Mouse (Mus musculus) gonadal fat pad, adult 2 months (tissue): ENCODE data around the gene Trio. TPM values are rescaled to one million over a fixed set of nuclear protein-coding genes. Genes with fewer than 3 reads are reported as not detected.
A peak's percentile ranks its signal among the peaks of the same experiment; 100 is the strongest.
"Not testable (repeated sequence)": the region's sequence is repeated elsewhere in the genome, so short reads cannot be mapped to it uniquely, and the experiment has no call there.

Experiments
- DNase-seq: peaks from one replicate; pipeline ENCODE4 v3.0.0-alpha.2; 2012; ENCODE audit warnings: low read depth
- polyA plus RNA-seq: library from polyadenylated mRNA; depleted of rRNA; stranded (reverse); fragments of >200 nt; gene quantifications from 2 replicates; pipeline ENCODE4 v1.2.3, GENCODE M21; 2012

Gene Trio
- polyA plus RNA-seq, 1 experiment, result 50.8 TPM

DNA sequence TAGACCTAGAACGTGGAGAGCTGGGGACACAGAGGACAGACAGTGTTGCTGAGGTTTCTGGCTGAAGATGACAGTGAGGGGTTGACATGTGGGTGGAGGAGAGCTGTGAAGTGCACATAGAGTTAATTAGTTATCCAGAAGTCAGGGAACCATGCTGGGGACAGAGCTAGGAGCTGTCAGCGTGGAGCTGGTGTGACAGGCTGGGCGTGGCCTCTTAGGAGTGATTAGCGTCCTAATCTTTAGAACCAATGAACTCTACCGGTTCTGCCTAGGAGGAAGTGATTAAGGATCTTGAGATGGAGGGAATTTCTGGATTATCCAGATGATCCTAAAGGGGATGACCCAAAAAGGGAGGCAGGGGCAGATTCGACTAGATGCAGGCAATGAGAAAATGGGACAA lies 301.9 kb downstream of the Trio start:
- no peak for DNase-seq

DNA sequence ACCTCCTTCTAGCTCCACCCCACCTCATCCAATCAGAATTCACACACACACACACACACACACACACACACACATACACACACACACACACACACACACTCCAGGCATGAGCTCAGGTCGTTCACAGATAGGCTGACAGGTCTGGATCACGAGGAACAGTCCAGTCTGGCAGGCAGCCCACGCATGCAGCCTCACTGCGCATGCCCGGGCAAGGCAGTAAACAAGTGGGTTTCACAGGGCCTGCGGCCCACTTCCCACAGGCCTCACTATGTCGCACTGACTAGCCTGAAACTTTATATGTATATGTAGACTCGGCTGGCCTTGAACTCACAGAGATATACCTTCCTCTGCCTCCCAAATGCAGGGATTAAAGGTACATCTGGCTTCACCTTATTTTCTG lies 305.4 kb downstream of the Trio start:
- not testable (repeated sequence) for DNase-seq

DNA sequence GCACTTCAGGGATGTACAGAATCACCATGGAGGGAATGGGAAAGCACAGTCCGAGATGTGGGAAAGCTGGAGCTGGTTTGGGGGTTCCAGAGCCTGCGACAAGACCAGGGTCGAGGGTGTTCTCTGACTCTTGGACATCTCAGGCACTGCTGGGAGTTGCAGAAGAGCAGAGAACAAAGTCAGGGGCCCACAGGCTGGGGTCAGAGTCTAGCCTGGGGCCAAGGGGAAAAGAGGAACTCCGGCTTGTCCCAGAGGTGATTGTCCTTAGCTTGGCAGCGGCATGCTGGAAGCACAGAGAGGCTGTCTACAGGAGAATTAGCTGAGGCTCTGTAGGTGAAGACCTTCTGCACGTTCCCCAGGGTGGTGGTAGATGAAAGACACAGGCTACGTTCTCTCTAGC lies 307.0 kb downstream of the Trio start:
- no peak for DNase-seq

DNA sequence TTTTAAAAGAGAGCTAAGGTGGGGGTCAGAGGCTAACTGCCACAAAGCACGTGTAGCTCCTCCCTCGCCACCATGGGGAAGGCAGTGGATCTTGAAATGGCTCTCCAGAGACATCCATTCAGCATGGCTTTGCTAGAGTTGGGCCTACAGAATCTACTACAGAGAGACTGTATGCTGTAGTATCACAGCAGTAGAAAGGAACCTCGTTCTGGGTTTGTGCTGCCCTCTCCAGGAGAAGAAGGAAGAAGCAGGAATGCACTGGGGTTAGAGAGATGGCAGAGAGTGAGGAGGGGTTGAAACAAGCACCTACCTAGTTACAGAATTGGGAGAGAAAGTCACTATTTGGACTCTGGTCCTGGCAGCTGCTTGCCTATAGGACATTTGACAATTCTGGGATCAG lies 310.3 kb downstream of the Trio start:
- DNase-seq, result no peak

DNA sequence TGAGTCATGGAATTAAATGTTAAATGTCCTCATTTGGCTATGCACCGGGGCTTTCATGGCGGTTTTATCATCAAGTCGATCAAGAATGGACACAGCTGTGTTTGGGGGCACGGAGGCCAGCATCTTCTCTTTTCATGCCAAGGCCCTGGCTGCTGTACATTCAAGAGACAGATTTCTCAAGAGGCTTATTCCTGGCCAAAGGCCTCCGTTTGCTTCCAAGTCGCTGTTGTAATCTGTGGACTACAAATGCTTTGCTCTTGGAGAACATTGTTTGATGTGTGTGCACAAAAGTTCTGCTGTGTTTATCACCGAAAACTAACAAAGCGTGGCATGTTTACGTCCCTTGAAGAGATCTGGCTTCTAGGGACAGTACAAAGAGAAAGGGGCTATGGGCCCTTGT lies 314.9 kb downstream of the Trio start:
- DNase-seq, result peak; percentile 33

DNA sequence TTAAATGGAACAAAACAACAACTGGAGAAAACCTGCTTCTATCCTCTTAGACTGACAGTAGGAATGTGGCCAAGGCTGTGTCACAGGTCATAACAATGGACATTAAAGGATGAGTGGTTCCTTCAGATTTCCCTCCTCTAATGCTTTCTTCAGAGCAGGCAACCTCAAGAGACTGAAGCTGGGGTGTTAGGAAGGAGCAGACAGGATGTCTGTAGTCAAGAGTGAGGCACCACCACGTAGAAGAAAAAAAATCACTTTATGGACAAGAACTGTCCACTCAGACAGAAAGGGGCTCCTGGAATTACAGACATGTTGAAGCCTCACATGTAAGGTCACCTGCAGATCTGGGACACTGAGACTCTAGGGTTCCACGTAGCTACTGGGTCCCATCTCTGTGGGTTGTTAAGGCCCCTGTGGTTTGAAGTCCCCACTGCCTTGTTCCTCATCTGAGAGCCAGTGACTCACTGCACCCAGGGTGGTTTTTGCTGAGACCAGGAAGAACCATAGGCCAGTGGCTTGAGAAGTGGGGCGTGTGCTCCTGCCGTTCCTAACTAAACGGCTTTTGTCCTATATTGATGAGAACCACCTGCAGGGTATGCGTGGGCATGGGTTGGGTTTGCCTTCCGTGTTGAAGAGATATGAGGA lies 316.6 kb downstream of the Trio start:
- DNase-seq, result no peak

DNA sequence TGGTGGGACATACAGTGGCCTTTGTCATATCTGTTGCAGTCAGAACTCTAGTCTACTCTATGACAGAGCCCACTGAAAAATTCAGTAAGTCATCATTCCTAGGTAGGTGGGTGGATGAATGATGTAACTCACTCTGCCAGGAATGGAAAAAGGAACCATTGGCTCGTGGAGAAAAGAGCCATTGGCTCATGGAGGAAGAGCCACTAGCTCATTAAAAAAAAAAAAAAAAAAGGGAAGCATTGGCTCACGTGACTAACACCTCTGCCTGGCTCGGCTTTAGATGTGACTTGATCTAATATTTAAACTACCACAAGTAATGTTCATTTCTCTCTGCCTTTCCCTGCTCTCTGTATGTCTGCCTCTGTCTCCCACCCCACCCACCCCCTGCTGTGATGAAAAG lies 317.1 kb downstream of the Trio start:
- DNase-seq, result no peak

DNA sequence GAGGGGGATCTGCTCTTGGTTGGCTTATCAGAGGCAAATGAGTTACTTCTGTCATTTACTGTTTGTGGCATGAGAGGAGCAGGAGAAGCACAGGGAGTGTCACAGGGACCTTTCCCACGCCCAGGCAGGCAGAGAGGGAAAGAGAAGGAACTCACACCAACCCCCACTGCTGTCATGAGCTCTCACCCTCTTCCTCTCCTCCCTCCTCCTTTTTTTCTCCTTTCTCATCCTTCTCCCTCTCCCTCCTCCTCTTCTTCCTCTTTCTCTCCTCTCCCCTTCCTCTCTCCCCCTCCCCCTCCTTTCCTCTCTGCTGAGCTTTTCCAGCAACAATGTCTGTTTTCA lies 322.7 kb downstream of the Trio start:
- no peak for DNase-seq

DNA sequence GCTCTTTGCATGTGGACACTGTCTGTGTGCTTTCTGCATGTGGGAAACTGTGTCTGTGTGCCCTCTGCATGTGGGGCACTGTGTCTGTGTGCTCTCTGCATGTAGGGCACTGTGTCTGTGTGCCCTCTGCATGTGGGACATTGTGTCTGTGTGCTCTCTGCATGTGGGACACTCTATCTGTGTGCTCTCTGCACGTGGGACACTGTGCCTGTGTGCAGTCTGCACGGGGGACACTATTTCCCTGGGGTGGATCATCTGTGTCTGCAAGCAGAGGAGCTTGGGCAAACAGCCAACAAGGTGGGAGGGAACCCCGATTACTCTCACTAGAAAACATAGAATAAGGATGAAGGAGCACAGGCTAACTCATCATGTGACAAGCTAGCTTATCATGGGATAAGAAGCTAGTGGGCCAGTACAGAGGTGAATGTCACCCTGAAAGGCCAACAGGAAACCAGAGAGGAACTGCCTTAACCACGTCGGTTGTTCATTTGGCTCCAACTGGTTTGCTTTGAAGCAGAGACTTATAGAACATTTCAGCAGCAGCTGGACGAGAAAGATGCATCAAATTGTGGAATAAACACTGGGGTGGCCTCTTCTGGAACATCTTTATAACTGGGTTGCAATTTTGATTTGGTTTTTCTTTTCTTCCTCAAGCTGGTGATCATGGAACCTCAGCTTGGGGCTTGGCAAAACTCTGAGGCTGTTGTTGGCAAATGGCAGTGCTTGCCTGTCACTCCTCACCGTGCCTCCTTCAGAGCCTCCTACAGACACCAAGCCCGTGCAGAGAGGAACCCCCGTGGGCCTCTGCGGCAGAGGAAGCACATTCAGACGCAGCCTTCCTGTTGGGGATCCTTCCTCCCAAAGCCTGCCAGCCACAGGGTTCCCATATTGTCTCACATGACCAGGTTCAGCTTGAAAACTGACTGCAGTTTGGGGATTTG lies 323.3 kb downstream of the Trio start:
- no peak for DNase-seq

DNA sequence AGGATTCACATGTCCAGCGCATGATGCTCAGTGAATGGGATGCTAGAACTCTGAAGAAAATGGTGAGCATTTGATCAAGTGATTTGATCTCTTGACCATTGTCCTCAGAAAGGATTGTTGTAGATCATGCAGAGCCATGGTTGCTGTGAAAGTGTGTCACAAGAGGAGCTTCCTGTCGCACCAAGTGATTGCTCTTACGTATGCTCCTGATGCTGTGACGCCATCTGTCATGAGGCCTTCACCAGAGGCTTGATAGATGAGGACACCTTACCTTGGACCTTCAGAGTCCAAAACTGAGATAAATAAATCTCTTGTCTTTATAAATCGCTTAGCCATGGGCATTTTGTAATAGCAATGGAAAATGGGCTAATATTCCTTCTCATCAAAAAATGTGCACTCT lies 328.0 kb downstream of the Trio start:
- DNase-seq, result no peak

DNA sequence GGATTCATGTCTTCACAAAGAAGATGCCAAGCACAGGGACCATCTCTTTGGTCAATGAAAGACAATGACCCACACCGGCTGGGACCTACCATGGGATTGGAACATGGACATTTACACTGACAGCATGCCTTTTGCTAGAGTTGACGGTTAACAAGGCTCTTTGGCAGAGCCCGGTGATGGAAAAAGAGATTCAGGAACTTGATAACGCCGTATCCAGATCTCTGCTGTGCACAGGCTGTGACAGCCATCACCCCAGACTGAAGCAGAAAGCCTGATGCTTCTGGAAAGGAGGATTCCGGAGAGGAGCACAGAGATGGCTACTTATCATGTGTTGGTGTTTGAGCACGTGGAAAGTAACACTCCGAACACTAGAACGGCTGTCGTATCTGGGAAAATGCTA lies 332.4 kb downstream of the Trio start:
- DNase-seq, result no peak

DNA sequence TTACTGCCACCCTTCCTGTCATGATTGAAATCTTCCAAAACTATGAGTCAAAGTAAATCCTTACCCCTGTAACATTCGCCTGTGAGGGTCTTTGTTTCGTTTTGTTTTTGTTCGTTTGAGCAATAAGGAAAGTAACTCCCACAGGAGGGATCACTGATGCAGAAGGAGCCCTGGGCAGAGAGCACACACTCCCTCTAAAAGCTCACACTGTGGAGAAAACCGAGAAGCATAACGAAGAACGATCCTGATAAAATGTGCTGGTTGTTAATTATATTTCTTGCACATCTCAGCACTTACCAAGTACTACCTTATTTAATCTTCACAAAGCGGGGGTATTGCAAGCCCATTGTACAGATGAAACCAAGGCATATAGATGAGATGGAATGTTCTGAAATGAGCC lies 333.5 kb downstream of the Trio start:
- no peak for DNase-seq

DNA sequence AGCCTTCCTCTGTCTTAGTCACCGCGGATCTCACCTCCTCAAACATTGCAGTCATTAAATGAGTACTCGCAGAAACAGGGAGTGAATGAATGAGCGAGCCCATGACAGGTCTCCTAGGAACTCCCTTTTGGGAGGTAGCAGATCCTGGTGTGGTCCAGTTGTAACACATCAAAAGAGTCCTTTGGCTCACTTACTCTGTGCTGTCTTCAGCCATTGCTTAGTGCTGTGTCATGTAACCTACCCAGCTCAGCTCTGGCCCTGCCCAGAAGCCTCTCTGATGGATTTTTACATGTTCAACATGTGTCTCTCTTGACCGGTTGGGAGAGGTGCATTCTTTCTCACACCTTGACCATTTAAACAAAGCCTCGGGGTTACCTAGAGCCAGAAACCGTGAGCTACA lies 334.4 kb downstream of the Trio start:
- no peak for DNase-seq

DNA sequence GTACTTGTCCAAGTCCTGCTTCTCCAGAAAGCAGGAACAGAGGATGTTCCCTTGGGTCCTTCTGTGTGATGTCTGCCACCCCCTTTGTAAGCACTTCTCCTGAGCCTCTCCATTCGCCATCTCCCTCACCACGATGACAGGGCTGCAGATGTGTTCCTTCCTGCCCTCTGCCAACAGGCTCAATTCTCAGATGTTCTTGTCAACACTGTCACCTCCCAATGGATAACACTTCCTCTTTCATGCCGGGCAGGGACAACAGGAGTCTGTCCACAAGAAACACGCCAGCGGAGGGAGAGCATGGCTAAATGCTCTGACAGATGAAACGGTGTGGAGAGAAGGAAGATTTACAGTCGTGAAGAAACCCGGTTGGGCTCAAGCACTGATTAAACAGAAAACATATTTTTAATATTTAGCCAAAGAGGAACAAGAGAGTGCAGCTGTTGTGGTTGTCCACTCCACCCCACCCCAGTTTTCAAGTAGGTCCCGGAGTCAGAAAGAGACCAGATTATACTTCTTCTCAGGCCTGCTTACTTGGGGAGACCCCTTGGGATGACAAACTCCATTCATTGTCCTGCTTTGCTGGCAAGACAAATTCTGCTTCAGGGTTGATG lies 337.5 kb downstream of the Trio start:
- no peak for DNase-seq

DNA sequence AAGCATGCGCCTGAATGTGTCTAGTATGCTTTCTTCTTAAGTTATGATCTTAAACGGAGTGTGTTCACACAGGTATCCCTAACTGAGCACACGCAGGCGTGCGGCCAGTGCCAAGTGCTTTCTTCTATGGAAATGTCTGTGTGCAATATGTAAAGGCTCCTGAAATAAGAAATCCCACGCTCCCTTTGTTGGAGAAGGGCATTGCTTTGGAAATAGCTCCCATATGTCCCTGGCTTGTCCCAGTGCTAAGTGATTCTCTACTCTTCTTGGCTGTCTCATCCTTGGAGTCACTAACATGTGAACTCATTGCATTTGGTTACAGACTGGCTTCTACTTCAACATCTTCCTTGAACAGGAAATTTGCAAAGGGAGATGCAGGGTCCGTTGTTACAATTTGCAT lies 340.8 kb downstream of the Trio start:
- no peak for DNase-seq

DNA sequence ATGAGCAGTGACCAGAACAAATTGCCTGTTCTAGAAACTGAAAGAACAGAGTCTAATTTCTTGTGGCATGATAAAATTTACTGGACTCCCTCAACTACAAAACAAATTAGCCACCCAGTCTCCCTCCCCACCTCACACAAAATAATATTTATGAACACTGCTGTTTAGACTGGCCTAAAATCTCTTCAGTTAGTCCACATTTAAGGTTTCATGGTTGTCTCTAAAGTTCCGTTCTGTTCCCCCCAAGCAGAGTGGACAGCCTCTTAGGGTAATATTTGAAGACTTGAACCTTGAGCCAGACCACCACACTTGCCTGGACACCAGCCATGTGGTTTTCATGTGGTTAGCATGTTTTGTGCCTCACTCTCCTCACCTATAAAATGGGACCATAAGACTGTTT lies 342.4 kb downstream of the Trio start:
- no peak for DNase-seq

DNA sequence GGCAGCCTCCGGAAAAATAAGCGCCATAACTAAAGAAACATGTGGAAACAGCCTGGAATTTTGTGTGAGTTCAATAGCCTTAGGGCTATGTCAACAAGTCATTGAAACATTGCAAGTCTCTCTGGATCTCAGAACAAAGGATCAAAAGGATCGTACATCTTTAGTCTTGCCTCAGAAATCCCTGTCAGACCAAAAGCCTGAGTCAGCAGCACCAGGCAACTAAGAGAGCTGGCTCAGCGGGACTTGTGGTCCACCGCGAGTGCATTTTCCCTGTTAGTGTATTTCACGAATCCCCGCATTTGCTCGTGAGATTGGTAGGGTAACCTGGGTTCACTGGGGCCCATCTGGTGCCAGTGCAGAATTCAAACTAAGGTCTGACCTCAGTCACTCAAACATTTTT lies 343.0 kb downstream of the Trio start:
- DNase-seq, result peak; percentile 70

DNA sequence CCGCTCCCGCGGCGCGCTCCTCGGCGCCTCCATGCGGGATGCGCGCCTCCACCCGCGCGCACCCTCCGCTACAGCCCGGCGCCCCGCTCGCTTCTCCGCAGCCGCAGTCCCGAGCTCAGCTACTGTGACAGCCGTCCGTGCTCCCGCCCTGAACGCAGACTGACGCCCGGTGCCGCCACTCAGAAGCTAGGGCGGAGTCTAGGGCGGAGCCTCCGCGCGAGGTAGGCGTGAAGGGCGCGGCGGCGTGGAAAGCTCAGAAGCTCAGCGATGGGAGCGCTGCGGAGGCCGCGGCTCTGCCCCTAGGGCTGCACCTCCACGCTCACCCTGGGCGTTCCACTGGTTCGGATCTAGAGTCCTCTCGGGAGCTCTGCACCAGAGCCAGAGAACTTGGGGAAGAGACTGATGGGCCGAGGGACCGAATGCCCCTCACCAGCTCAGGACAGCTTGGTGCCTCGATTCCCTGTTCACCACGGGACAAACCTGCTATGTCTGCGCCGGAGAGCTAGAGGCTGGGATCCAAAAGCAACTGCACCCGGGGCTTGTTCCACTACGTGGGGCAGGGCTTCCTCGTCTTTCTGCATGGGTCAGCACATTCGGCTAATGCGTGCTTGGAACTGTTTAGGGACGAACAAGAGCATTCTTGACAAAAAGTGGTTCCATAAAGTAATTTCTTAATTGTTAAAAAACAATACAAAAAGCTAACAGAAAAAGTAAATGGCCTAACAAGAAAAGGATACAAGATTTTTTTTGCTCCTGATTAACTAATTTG lies 344.0 kb downstream of the Trio start, which contains the start of gene Otulinl:
Otulinl (minus strand) TSS at position 161 of the 769 bp plus-strand sequence.
- DNase-seq, result no peak

DNA sequence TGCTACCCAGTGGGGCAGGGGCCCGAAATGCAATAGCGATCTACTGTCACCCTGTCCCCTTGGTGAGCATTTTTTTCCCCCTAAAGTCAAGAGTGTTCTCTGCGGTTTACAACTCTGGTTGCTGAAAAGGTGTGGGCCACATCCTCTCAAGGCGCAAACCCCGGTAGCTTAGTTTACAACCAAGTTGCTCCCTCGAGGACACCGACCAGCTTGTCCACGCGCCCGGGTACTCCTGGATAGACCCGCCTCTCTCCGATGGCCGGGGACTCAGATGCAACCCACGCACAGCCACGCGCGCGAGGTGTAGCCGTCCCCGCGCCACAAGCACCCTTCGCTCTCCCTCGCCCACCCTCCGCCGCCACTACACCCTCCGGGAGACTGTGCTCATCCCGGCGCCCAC lies 344.7 kb downstream of the Trio start:
- no peak for DNase-seq
